Mouse (Mus musculus) thymus, adult 2 months (tissue): ENCODE data around the gene Slk. TPM values are rescaled to one million over a fixed set of nuclear protein-coding genes. Genes with fewer than 3 reads are reported as not detected.

Experiments used
- DNase-seq: peaks from one replicate; pipeline ENCODE4 v3.0.0; 2021
- H3K27ac ChIP-seq: fragments of 200-500 bp; 2 replicates; pipeline ENCODE4 v1.5.1; 2012; ENCODE audit warnings: low read length, control low read depth; ENCODE audit not compliant: control insufficient read depth, insufficient read depth
- H3K27me3 ChIP-seq: fragments of 200-500 bp; 2 replicates; pipeline ENCODE4 v1.6.1; 2012; ENCODE audit warnings: mild to moderate bottlenecking, low read length, moderate library complexity, mixed read lengths; ENCODE audit not compliant: control insufficient read depth, insufficient read depth
- H3K36me3 ChIP-seq: fragments of 200-500 bp; 2 replicates; pipeline ENCODE4 v1.6.1; 2012; ENCODE audit warnings: mild to moderate bottlenecking, low read length, moderate library complexity; ENCODE audit not compliant: control insufficient read depth, insufficient read depth
- H3K4me1 ChIP-seq: fragments of 200-500 bp; replicated peaks from 2 replicates; pipeline ENCODE4 v1.6.1; 2012; ENCODE audit warnings: low read length; ENCODE audit not compliant: control insufficient read depth, insufficient read depth
- H3K4me3 ChIP-seq: fragments of 200-500 bp; 2 replicates; pipeline ENCODE4 v1.5.1; 2012; ENCODE audit warnings: mild to moderate bottlenecking, low read length, control low read depth, moderate library complexity; ENCODE audit not compliant: control insufficient read depth, insufficient read depth
- CTCF ChIP-seq: fragments of 200-500 bp; IDR thresholded peaks from 2 replicates; pipeline ENCODE4 v1.5.1; 2012; ENCODE audit warnings: mild to moderate bottlenecking, control low read depth, low read length, moderate library complexity, borderline replicate concordance; ENCODE audit not compliant: control insufficient read depth, poor library complexity, insufficient read depth; ENCODE audit errors: extremely low read depth
- POLR2A ChIP-seq: fragments of 200-500 bp; IDR thresholded peaks from 2 replicates; pipeline ENCODE4 v1.6.1; 2012; ENCODE audit warnings: mild to moderate bottlenecking, low read length, control low read depth, moderate library complexity; ENCODE audit not compliant: control insufficient read depth, poor library complexity, insufficient read depth; ENCODE audit errors: extremely low read depth
- WGBS: fragments of 180-500 bp; shearing (Covaris S2); methylation state at CpG from one replicate; pipeline ENCODE4 v1.1.7; 2018; 5-methylcytosine and 5-hydroxymethylcytosine counted together
- polyA plus RNA-seq: library from polyadenylated mRNA; depleted of rRNA; stranded (reverse); fragments of >200 nt; gene quantifications from 2 replicates; pipeline ENCODE4 v1.2.3, GENCODE M21; 2012

The Slk gene
- polyA plus RNA-seq, 1 experiment = 12.2 TPM

DNA sequence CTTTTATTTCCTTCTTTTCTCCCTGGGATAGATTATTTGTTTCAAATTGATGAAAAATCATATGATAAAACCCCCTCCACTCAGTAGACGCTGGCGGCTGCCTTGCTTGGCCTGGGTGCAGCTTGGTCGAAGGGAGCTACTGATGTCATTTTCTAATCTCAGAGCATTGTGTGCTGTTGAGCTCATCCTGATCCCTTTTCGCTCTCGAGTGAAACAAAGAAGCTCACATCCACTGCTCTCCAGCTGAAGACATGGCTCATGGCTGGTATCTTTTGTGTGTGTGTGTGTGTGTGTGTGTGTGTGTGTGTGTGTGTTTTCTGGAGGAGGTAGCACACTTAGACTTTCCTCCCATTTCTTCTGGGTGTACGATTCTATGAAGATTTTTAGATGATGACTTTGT is 66.1 kb downstream of the Slk start:
- no peaks in the 10 kb centered on the region for H3K4me1 ChIP-seq
- no peak for DNase-seq
- no peaks in the 10 kb centered on the region for H3K27me3 ChIP-seq
- TF ChIP-seq POLR2A (no peak), CTCF (no peak)
- H3K4me3 ChIP-seq = no peak overlapping the region
- H3K27ac ChIP-seq = no peak overlapping the region
- WGBS = 94% methylated on average over 6 of the region's 6 CpGs
- H3K36me3 ChIP-seq = peaks cover 9% of the 10 kb centered on the region

DNA sequence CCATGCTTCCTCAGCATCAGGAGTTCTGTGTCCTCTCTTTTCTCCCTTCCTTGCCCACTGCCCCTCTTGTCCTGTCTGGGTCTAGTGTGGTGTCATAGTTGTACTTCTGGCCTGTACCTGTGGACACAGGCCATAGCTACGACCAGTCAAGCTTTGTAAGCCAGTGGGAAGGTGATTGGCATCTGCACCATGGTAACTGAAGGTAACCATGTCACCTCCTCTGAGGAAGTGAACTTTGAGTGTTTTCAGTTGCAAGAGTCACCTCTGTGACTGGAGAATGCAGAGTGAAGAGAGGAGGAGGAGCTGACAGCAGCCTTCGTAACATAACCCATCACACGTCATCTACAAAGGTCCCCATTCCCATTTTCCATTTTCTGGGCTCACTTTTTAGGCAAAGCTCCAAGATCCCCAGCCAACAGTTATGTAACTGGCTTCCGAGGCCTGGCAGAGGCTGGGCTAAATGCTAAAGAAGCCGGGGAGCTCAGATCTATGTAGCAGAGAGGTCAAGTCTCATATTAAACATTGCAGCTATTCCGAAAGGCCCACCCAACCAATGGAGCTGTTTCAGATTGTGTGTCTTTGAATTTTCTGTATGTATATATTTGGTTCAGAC is 67.1 kb downstream of the Slk start:
- no peaks in the 10 kb centered on the region for H3K4me1 ChIP-seq
- no peak for DNase-seq
- no peak overlapping the region for H3K4me3 ChIP-seq
- WGBS = 96% methylated on average over 6 of the region's 6 CpGs
- TF ChIP-seq POLR2A (no peak), CTCF (no peak)
- H3K36me3 ChIP-seq = peaks cover 8% of the 10 kb centered on the region
- no peaks in the 10 kb centered on the region for H3K27me3 ChIP-seq
- H3K27ac ChIP-seq = no peak overlapping the region

DNA sequence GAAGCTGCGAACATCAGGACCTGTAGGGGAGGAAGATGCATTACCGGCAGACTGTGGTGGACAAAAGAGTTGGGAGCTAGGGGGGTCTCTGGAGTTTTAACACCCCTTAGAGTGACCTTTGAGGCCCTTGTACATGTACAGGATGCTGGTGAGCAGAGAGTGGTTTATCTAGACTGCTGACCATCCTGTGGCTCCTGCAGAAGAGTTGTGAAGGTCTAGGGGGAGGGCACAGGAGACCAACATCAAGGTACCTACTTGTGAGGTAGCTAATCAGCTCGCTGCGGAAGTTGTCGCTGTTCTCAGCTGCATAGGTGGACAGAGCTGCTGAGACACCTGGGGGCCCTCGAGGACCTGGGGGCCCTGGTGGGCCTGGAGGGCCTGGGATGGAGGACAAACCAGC is 69.6 kb downstream of the Slk start:
- no peak for DNase-seq
- Histone ChIP-seq H3K36me3 (no peaks in the 10 kb centered on the region), H3K4me3 (no peak overlapping the region), H3K27ac (no peak overlapping the region), H3K27me3 (no peaks in the 10 kb centered on the region), H3K4me1 (no peaks in the 10 kb centered on the region)
- no peak for TF ChIP-seq CTCF
- no peak for TF ChIP-seq POLR2A
- whole genome bisulfite sequencing = 97% methylated on average over 6 of the region's 6 CpGs

DNA sequence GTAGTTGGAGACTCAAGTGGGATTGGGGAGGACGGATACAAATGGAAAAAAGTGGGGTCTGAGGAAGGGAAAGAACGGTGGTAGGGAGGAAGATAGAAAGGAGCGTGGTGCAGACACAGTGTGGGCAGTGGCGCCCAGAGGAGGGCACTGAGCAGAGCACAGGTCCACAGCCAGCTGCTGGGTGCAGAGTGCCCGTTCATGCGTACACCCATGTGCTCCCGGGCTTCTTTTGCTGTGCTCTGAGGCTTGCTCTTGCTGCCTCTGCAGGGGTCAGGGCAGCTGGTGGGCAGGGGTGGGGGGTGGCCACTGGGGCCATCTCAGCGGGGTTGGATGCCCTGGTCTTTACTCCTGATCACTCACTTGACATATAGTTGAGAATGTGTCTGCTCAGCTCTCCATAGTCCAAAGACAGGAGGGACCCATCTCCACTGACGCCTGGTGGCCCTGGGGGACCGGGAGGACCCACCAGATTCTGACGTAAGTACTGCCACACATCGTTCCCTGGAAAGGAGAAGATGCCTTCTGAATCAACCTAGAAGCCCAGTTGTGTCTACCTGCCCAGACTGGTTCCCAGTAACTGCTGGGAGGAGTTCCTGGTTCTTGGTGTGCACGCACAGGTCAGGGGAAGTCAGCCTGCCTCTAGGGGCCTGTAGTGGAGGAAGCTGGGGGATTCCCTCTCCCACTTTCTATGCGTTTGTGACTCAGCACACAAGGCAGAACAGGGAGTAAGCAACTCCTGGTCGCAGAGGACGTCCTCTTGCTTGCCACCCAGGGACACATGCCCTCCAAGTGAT is 71.1 kb downstream of the Slk start:
- WGBS = 72% methylated on average over 16 of the region's 16 CpGs
- Histone ChIP-seq H3K4me3 (no peak overlapping the region), H3K36me3 (no peaks in the 10 kb centered on the region), H3K4me1 (no peaks in the 10 kb centered on the region), H3K27ac (no peak overlapping the region), H3K27me3 (no peaks in the 10 kb centered on the region)
- DNase-seq = no peak
- TF ChIP-seq POLR2A (no peak), CTCF (no peak)

DNA sequence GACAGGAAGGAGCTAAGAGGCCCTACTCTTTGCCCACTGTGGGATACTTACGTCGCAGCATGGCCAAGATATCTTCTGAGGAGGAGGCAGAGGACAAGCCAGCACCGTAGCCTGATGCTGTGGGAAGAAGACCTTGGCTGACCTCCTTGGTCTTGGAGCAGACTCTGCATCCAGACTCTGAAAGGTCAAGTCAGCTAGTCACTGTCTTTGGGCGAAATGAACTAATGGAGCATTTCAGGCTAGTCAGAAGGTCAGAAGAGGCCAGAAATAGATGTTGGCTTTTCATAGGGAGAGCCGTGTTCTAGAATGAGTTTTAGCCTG is 71.6 kb downstream of the Slk start:
- Histone ChIP-seq H3K4me3 (no peak overlapping the region), H3K27me3 (no peaks in the 10 kb centered on the region), H3K36me3 (no peaks in the 10 kb centered on the region), H3K27ac (no peak overlapping the region), H3K4me1 (no peaks in the 10 kb centered on the region)
- DNase-seq = no peak
- TF ChIP-seq POLR2A = no peak
- TF ChIP-seq CTCF = no peak
- 86% methylated on average over 5 of the region's 5 CpGs for WGBS

DNA sequence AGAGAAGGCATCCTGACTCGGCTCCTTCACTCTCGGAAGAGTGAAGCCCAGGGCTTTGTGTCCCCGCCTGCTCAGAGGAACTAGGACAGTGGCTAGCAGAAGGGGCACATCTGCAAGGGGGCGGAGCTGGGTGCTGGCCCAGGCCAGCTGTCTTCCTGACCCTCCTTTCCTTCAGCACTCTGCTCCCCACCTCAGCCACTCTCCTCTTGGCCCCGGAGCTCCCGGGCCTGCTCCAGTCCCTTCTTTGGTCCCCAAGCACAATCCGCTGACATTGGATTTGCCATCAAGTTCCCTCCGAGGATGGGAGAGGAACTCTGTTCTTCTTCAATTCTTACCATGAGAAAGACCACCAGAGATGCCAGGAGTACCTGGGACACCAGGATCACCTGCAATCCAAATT is 72.8 kb downstream of the Slk start:
- TF ChIP-seq CTCF (no peak), POLR2A (no peak)
- H3K27ac ChIP-seq = no peak overlapping the region
- no peaks in the 10 kb centered on the region for H3K27me3 ChIP-seq
- WGBS = 87% methylated on average over 8 of the region's 8 CpGs
- no peak for DNase-seq
- H3K4me1 ChIP-seq = no peaks in the 10 kb centered on the region
- H3K4me3 ChIP-seq = no peak overlapping the region
- H3K36me3 ChIP-seq = no peaks in the 10 kb centered on the region
